In the genomic region with DNA sequence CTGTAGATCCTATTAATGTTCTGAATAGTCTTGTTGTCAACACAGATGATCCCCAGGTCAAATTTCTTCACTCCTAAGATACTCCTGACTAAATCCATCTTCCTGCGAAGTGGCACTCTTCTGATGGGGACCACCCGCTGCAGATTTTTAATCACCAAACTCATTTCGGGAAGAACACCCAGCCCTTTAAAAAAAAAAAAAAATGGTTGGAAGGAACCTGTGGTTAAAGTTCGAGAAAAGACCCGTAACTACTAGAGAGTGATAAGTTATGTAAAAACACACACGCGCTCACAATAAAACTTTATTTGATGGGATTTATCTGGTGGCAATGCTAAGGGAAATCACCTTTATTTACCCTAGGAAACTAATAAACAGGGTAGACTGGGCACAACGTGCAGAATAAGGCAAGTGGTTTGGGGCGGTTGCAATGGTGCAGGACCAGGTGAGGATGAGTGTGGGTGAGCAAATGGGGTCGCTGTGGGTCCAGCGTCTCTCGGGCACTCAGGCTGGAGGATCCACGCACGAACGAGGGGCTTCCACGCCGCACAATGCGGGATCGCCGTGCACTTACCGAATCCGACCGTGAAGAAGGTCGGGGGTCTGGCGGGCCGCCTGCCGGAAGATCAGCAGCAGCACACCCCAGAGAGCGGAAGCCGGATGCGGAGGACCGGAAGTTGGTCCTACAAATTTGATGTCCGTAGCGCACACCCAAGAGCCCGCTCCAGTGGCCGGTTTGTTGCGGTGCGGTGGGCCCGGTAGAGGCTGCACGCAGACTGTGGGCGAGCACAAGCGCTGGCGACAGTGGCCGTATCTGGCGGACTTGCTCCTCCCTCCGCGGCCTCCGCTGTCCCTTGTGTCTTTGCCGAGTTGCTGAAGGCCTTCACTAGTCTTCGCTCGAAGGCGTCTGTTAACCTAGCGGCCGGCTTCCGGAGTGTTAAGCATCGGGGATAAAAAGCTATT, we compare ENCODE assay signal across 8 mouse cellular contexts. TPM values are rescaled to one million over a fixed set of nuclear protein-coding genes. Genes with fewer than 3 reads are reported as not detected.
DNase-seq lines count a peak whose midpoint lies in the region; ATAC-seq and TF ChIP-seq lines count a peak whose summit lies in the region.

TSS of gene Mcm3ap (plus strand) at position 725 of the 960 bp plus-strand sequence.
TSS of gene Ybey (minus strand) at position 912 of the 960 bp plus-strand sequence.

- peak within 1 kb of the TSS; percentile 91 for H3K9ac ChIP-seq in embryonic facial prominence, embryonic 15.5 days
- peak within 1 kb of the TSS; percentile 90 for H3K9ac ChIP-seq in kidney, embryonic 14.5 days (ENCODE audit: low read depth, low read length)
- peak within 1 kb of the TSS; percentile 73 for H3K9ac ChIP-seq in limb, embryonic 15.5 days

- TF ChIP-seq POLR2A in bone marrow, adult 2 months (IDR thresholded peaks at IDR 0.05; ENCODE audit: borderline replicate concordance, control insufficient read depth, low read depth, low read length), result peak; percentile 71; the same call in 1 of the 2 replicates

- no peaks in the 10 kb centered on the region for H3K4me1 ChIP-seq in bone marrow, adult 2 months (ENCODE audit: control insufficient read depth, insufficient read depth, low read length)
- 0 out of 2 replicates have a peak, but pooled peaks cover 13% of the 10 kb centered on the region for H3K4me1 ChIP-seq in embryonic facial prominence, embryonic 15.5 days
- peaks cover 3% of the 10 kb centered on the region; the same call in 1 of the 2 replicates for H3K4me1 ChIP-seq in kidney, embryonic 14.5 days (ENCODE audit: control insufficient read depth, insufficient read depth, low read length)
- H3K4me1 ChIP-seq in limb, embryonic 15.5 days, result peaks cover 9% of the 10 kb centered on the region; the same call in 1 of the 2 replicates

- no peaks in the 10 kb centered on the region for H3K9me3 ChIP-seq in embryonic facial prominence, embryonic 15.5 days (replicated peaks)
- no peaks in the 10 kb centered on the region for H3K9me3 ChIP-seq in kidney, embryonic 14.5 days (ENCODE audit: control insufficient read depth, low read length)
- no peaks in the 10 kb centered on the region for H3K9me3 ChIP-seq in limb, embryonic 15.5 days

- peak within 1 kb of the TSS; percentile 94 for H3K27ac ChIP-seq in bone marrow, adult 2 months (ENCODE audit: control insufficient read depth, insufficient read depth, low read depth, low read length, poor library complexity)
- H3K27ac ChIP-seq in embryonic facial prominence, embryonic 15.5 days (replicated peaks), result peak within 1 kb of the TSS; percentile 83
- H3K27ac ChIP-seq in kidney, embryonic 14.5 days (ENCODE audit: low read depth, low read length), result peak within 1 kb of the TSS; percentile 56
- peak within 1 kb of the TSS; percentile 86 for H3K27ac ChIP-seq in limb, embryonic 15.5 days

- H3K36me3 ChIP-seq in embryonic facial prominence, embryonic 15.5 days, result peaks cover 27% of the 10 kb centered on the region
- peaks cover 24% of the 10 kb centered on the region for H3K36me3 ChIP-seq in kidney, embryonic 14.5 days (ENCODE audit: control insufficient read depth, insufficient read depth, low read length)
- H3K36me3 ChIP-seq in limb, embryonic 15.5 days, result peaks cover 36% of the 10 kb centered on the region

- H3K4me2 ChIP-seq in embryonic facial prominence, embryonic 15.5 days (replicated peaks), result peak within 1 kb of the TSS; percentile 49
- peak within 1 kb of the TSS; percentile 54 for H3K4me2 ChIP-seq in kidney, embryonic 14.5 days (replicated peaks; ENCODE audit: low read depth, low read length)
- peak within 1 kb of the TSS; percentile 44 for H3K4me2 ChIP-seq in limb, embryonic 15.5 days

- peak within 1 kb of the TSS; percentile 97 for H3K4me3 ChIP-seq in bone marrow, adult 2 months (replicated peaks; ENCODE audit: control insufficient read depth, low read depth, low read length)
- peak within 1 kb of the TSS; percentile 87 for H3K4me3 ChIP-seq in embryonic facial prominence, embryonic 15.5 days (replicated peaks)
- H3K4me3 ChIP-seq in kidney, embryonic 14.5 days (ENCODE audit: low read length), result peak within 1 kb of the TSS; percentile 88
- H3K4me3 ChIP-seq in limb, embryonic 15.5 days, result peak within 1 kb of the TSS; percentile 67

- H3K27me3 ChIP-seq in embryonic facial prominence, embryonic 15.5 days, result no peaks in the 10 kb centered on the region
- H3K27me3 ChIP-seq in kidney, embryonic 14.5 days (ENCODE audit: control insufficient read depth, insufficient read depth, low read length), result no peaks in the 10 kb centered on the region
- H3K27me3 ChIP-seq in limb, embryonic 15.5 days, result no peaks in the 10 kb centered on the region

- 1% methylated on average over 55 of the region's 55 CpGs for WGBS in bone marrow, adult 2 months
- 1% methylated on average over 55 of the region's 55 CpGs for WGBS in embryonic facial prominence, embryonic 15.5 days
- WGBS in kidney, embryonic 14.5 days, result 2% methylated on average over 55 of the region's 55 CpGs
- WGBS in limb, embryonic 15.5 days, result under 1% methylated on average over 55 of the region's 55 CpGs

- TF ChIP-seq CTCF in bone marrow, adult 2 months (IDR thresholded peaks at IDR 0.05; ENCODE audit: control insufficient read depth, insufficient read depth, low read length), result no peak

- peak; percentile 94 for DNase-seq in 416B (ENCODE audit: low read depth)
- DNase-seq in heart, adult 9 months (ENCODE audit: low spot score in 2 of 2), result peak; percentile 75 to 84
- DNase-seq in monocyte, adult 2 months (ENCODE audit: low read depth in 1 of 2, low spot score in 2 of 2), result peak; percentile 60 to 82
- DNase-seq in spleen, postnatal 36 days (ENCODE audit: low spot score in 2 of 2), result peak; percentile 78 to 82

- peak; percentile 95 for ATAC-seq in embryonic facial prominence, embryonic 15.5 days (ENCODE audit: insufficient number of reproducible peaks, low FRiP score, low TSS enrichment, low read depth)
- ATAC-seq in kidney, embryonic 14.5 days (ENCODE audit: low FRiP score, low TSS enrichment), result peak; percentile 96
- ATAC-seq in limb, embryonic 15.5 days (ENCODE audit: insufficient number of reproducible peaks, low FRiP score, low TSS enrichment, low read depth), result peak; percentile 89

RNA-seq across cellular contexts. Expression of gene Mcm3ap, which starts in this region (rescaled TPM):
- polyA plus RNA-seq in bone marrow, adult 2 months (2011; ENCODE audit: insufficient read depth, insufficient read length, low replicate concordance, missing spikeins), result 17.1 and 34.0 TPM in 2 replicates
- polyA plus RNA-seq in embryonic facial prominence, embryonic 15.5 days (2015; fragmentation: Nextera tagmentation; extraction: Ambion mirVana), result 49.4 and 52.6 TPM in 2 replicates
- polyA plus RNA-seq in kidney, embryonic 14.5 days (2014; fragmentation: Nextera tagmentation; extraction: Ambion mirVana), result 51.3 and 71.4 TPM in 2 replicates
- polyA plus RNA-seq in limb, embryonic 15.5 days (2015; fragmentation: Nextera tagmentation; extraction: Ambion mirVana), result 43.9 and 47.9 TPM in 2 replicates

RNA-seq across cellular contexts. Expression of gene Ybey, which starts in this region (rescaled TPM):
- polyA plus RNA-seq in bone marrow, adult 2 months (2011; ENCODE audit: insufficient read depth, insufficient read length, low replicate concordance, missing spikeins), result 1.5 and 4.2 TPM in 2 replicates
- 5.9 and 6.3 TPM in 2 replicates for polyA plus RNA-seq in embryonic facial prominence, embryonic 15.5 days (2015; fragmentation: Nextera tagmentation; extraction: Ambion mirVana)
- 5.3 and 6.0 TPM in 2 replicates for polyA plus RNA-seq in kidney, embryonic 14.5 days (2014; fragmentation: Nextera tagmentation; extraction: Ambion mirVana)
- 5.6 and 5.9 TPM in 2 replicates for polyA plus RNA-seq in limb, embryonic 15.5 days (2015; fragmentation: Nextera tagmentation; extraction: Ambion mirVana)

Comparison
In these comparisons a context has a peak if more than half of its experiments do, and no peak if none do; other contexts are left out.
1. Peak in every context shown above with its lines: DNase-seq, ATAC-seq, H3K4me3 ChIP-seq and H3K27ac ChIP-seq.